Mouse (Mus musculus): ENCODE measurements around the gene Nrg3.

DNA sequence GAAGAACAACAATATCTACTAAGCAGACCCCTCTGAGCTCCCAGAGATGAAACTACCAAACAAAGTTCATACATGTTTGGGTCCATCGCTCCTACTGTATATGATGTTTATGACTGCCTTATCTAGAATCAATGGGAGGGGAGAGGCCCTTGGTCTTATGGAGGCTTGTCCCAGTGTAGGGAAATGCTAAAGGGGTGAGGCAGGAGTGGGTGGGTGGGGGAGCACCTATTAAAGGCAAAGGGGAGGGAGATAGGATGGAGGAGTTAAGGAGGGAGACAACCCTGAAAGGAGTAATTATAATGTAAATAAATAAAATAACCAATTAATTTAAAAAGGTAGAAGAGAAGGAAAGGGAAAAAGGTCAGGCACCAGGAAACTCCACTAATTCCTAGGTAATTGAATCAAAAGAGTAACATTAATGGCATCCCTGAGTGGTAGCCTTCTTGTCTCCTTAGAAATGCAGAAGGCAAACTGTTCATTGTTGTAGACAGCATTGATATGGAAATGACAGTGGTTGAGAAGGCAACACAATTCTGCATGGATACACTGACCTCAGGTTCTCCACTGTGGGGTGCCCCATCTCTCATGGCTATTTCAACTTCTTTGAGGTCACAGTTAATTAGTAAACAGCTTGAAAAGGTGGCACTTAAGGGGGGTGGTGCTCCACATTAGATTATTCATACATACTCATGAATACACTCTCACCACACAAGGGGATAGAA, 1152.1 kb downstream of the Nrg3 start:
- TF ChIP-seq POLR2A (IDR thresholded peaks at IDR 0.05; ENCODE audit: borderline replicate concordance, low read depth, low read length) (no peak), CTCF (IDR thresholded peaks at IDR 0.05; ENCODE audit: low read depth, low read length) (no peak)

All from bone marrow macrophage, adult 2 months (primary cell).